14 mouse cellular contexts compared by ENCODE assay signal in the genomic region with DNA sequence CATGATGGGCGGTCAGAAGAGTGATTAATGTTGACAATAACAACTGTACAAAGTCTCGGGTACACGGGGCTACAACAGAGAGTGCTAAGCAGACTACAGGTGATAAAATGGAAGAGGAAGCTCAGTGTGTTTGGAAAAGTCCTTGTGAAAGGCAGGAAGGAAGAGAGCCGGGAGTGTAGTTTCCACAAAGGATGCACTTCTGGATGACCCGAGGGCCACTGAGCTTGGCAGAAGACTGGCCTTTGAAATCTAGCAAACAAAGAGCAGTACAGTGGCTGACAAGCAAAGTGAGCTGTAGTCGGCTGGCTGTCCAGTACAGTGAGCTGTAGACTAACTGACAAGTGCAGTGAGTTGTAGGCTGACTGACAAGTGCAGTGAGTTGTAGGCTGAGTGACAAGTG. TPM values are rescaled to one million over a fixed set of nuclear protein-coding genes. Genes with fewer than 3 reads are reported as not detected.
DNase-seq lines count a peak whose midpoint lies in the region; ATAC-seq and TF ChIP-seq lines count a peak whose summit lies in the region.
"Had no signal": no experiment of that assay in that cellular context is flagged by ENCODE, and none has a peak within 500 bp of the region (broad histone marks: within the 10 kb centered on the region; RNA-seq: fewer than 3 reads in every experiment).

No protein-coding gene starts in this region.

- TF ChIP-seq POLR2A in heart, adult 2 months (IDR thresholded peaks at IDR 0.05; ENCODE audit: insufficient read depth, low read depth, low read length), result 0 out of 2 replicates have a peak, but pooled peaks have one; percentile 33
- no peak for TF ChIP-seq POLR2A in lung, adult 2 months (IDR thresholded peaks at IDR 0.05; ENCODE audit: borderline replicate concordance, extremely low read depth, low read depth, low read length)

- H3K79me2 ChIP-seq in heart, adult 2 months (replicated peaks; ENCODE audit: control insufficient read depth, insufficient read depth, low read length), result 0 out of 2 replicates have a peak, but pooled peaks cover 1% of the 10 kb centered on the region

- peak overlapping the region; percentile 34 for H3K27ac ChIP-seq in heart, adult 2 months
- H3K27ac ChIP-seq in lung, embryonic 15.5 days, result no peak overlapping the region
- no peak overlapping the region for H3K27ac ChIP-seq in stomach, postnatal 0 days (replicated peaks)
- H3K27ac ChIP-seq: limb, embryonic 12.5 days; neural tube, embryonic 13.5 days had no signal

- ATAC-seq in lung, embryonic 15.5 days (ENCODE audit: borderline replicate concordance, extremely low read depth, low FRiP score, low TSS enrichment), result 0 out of 2 replicates have a peak, but pooled peaks have one; percentile 49
- no peak for ATAC-seq in stomach, postnatal 0 days (ENCODE audit: low FRiP score, low TSS enrichment)
- ATAC-seq: hindbrain, embryonic 16.5 days had no signal

- TF ChIP-seq EP300 in heart, adult 2 months (IDR thresholded peaks at IDR 0.05; ENCODE audit: insufficient read depth, low read depth, low read length), result peak; percentile 52; the same call in 1 of the 2 replicates
- no peak for TF ChIP-seq EP300 in stomach, postnatal 0 days (optimal IDR thresholded peaks at IDR 0.05)

- H3K36me3 ChIP-seq in heart, adult 2 months (ENCODE audit: control insufficient read depth, insufficient read depth, low read length), result peaks cover 13% of the 10 kb centered on the region
- 0 out of 2 replicates have a peak, but pooled peaks cover 5% of the 10 kb centered on the region for H3K36me3 ChIP-seq in lung, embryonic 15.5 days
- 0 out of 2 replicates have a peak, but pooled peaks cover 2% of the 10 kb centered on the region for H3K36me3 ChIP-seq in stomach, postnatal 0 days (ENCODE audit: control insufficient read depth, insufficient read depth, low read length)

- no peak overlapping the region for H3K9ac ChIP-seq in heart, adult 2 months (ENCODE audit: low read depth, low read length)
- H3K9ac ChIP-seq in lung, embryonic 15.5 days, result no peak overlapping the region
- no peak overlapping the region for H3K9ac ChIP-seq in stomach, postnatal 0 days (ENCODE audit: low read length)
- H3K9ac ChIP-seq: limb, embryonic 12.5 days; neural tube, embryonic 13.5 days had no signal

- no peaks in the 10 kb centered on the region for H3K27me3 ChIP-seq in heart, adult 2 months (ENCODE audit: control insufficient read depth, insufficient read depth, low read length)
- H3K27me3 ChIP-seq in lung, embryonic 15.5 days, result no peaks in the 10 kb centered on the region
- H3K27me3 ChIP-seq in stomach, postnatal 0 days (ENCODE audit: control insufficient read depth, insufficient read depth, low read length), result no peaks in the 10 kb centered on the region
- H3K27me3 ChIP-seq: limb, embryonic 12.5 days; neural tube, embryonic 13.5 days had no signal

- no peak overlapping the region for H3K4me3 ChIP-seq in heart, adult 2 months
- no peak overlapping the region for H3K4me3 ChIP-seq in lung, embryonic 15.5 days
- H3K4me3 ChIP-seq in lung, adult 2 months (replicated peaks; ENCODE audit: extremely low read depth, low read depth, low read length), result no peak overlapping the region
- H3K4me3 ChIP-seq in stomach, postnatal 0 days (ENCODE audit: low read depth, low read length), result no peak overlapping the region
- H3K4me3 ChIP-seq: limb, embryonic 12.5 days; neural tube, embryonic 13.5 days had no signal

- intact Hi-C loops in heart, adult 2 months (cut with DNase I), result no loop called here
- intact Hi-C loops in heart, postnatal 36 days (cut with DNase I), result no loop called here

- no peaks in the 10 kb centered on the region for H3K9me3 ChIP-seq in lung, embryonic 15.5 days
- no peaks in the 10 kb centered on the region for H3K9me3 ChIP-seq in stomach, postnatal 0 days (ENCODE audit: control insufficient read depth, low read length)
- H3K9me3 ChIP-seq: limb, embryonic 12.5 days; neural tube, embryonic 13.5 days had no signal

- peaks cover 16% of the 10 kb centered on the region for H3K4me1 ChIP-seq in heart, adult 2 months (ENCODE audit: control insufficient read depth, insufficient read depth, low read length)
- H3K4me1 ChIP-seq in lung, embryonic 15.5 days, result 0 out of 2 replicates have a peak, but pooled peaks cover under 1% of the 10 kb centered on the region
- peaks cover 8% of the 10 kb centered on the region; the same call in 1 of the 2 replicates for H3K4me1 ChIP-seq in lung, adult 2 months (ENCODE audit: control insufficient read depth, insufficient read depth, low read length)
- H3K4me1 ChIP-seq in stomach, postnatal 0 days (replicated peaks; ENCODE audit: control insufficient read depth, insufficient read depth), result no peaks in the 10 kb centered on the region
- H3K4me1 ChIP-seq: limb, embryonic 12.5 days; neural tube, embryonic 13.5 days had no signal

- peak; percentile 17 to 41 for DNase-seq in heart, adult 2 months
- no peak for DNase-seq in heart, postnatal 36 days
- no peak for DNase-seq in lung, adult 2 months
- peak; percentile 14 to 58 for DNase-seq in kidney, postnatal 25 days
- DNase-seq in stomach, postnatal 0 days (ENCODE audit: low spot score), result peak; percentile 11
- no peak for DNase-seq in gastrocnemius, adult 8-10 months (ENCODE audit: low spot score in 2 of 2)
- DNase-seq in neural tube, embryonic 10.5 days (ENCODE audit: extremely low spot score, low spot score), result no peak
- DNase-seq: cerebellum, adult 8-10 months; gastrocnemius, postnatal 36 days; spleen, adult 18-20 months had no signal

- H3K4me2 ChIP-seq in lung, embryonic 15.5 days, result no peak overlapping the region
- no peak overlapping the region for H3K4me2 ChIP-seq in stomach, postnatal 0 days (replicated peaks; ENCODE audit: low read depth)
- H3K4me2 ChIP-seq: limb, embryonic 12.5 days; neural tube, embryonic 13.5 days had no signal

- no peak for TF ChIP-seq CTCF in heart, adult 2 months (IDR thresholded peaks at IDR 0.05)
- TF ChIP-seq CTCF in lung, adult 2 months (IDR thresholded peaks at IDR 0.05; ENCODE audit: insufficient read depth, low read length), result no peak
- no peak for TF ChIP-seq CTCF in stomach, postnatal 0 days (IDR thresholded peaks at IDR 0.05; ENCODE audit: low read depth)

- WGBS in heart, adult 2 months, result 45% methylated on average over 6 of the region's 6 CpGs
- WGBS in lung, embryonic 15.5 days, result 54% methylated on average over 6 of the region's 6 CpGs
- WGBS in lung, adult 2 months, result 35% methylated on average over 6 of the region's 6 CpGs
- WGBS in stomach, postnatal 0 days, result 73% methylated on average over 6 of the region's 6 CpGs

RNA-seq across cellular contexts. Expression of a gene that starts 38.9 kb away (rescaled TPM):
- 10 to 100 TPM; 55.7 to 56.9 TPM for total RNA-seq in heart, adult 2 months (2021)
- 25.6 and 38.1 TPM in 2 replicates for polyA plus RNA-seq in heart, adult 2 months (2012; rRNA removed)
- 10 to 100 TPM; 53.8 to 62.2 TPM for total RNA-seq in heart, postnatal 36 days (2021)
- polyA plus RNA-seq in lung, embryonic 15.5 days (2015; fragmentation: Nextera tagmentation; extraction: Ambion mirVana), result 69.9 and 73.4 TPM in 2 replicates
- polyA plus RNA-seq in lung, adult 2 months (2012; rRNA removed), result 46.1 and 52.7 TPM in 2 replicates
- polyA plus RNA-seq in stomach, postnatal 0 days (2015; fragmentation: Nextera tagmentation; extraction: Ambion mirVana), result 32.4 and 36.3 TPM in 2 replicates
- total RNA-seq in gastrocnemius, adult 8-10 months (2022), result 10 to 100 TPM; 45.1 to 52.6 (median 48.5) TPM

Comparison
In these comparisons a context has a peak if more than half of its experiments do, and no peak if none do; other contexts are left out.
1. DNase-seq: peak in heart, adult 2 months (2 of 2), kidney, postnatal 25 days (2 of 2) and stomach, postnatal 0 days (single experiment); none in heart, postnatal 36 days (0 of 2), lung, adult 2 months (single experiment), gastrocnemius, adult 8-10 months (0 of 2) and neural tube, embryonic 10.5 days (single experiment).